Mouse (Mus musculus) liver, adult 2 months (tissue): ENCODE measurements around the gene Myom1.

Experiments
- CTCF ChIP-seq: fragments of 200-500 bp; IDR thresholded peaks from 2 replicates; pipeline ENCODE4 v1.5.1; 2011; ENCODE audit warnings: low read depth, low read length, control low read depth
- POLR2A ChIP-seq: fragments of 200-500 bp; IDR thresholded peaks from 2 replicates; pipeline ENCODE4 v1.6.1; 2011; ENCODE audit warnings: low read length, control low read depth; ENCODE audit not compliant: insufficient read depth; ENCODE audit errors: extremely low read depth

- TF ChIP-seq CTCF (no peak), POLR2A (no peak)
Observed at GRCm38 (mm10) chr17:71097209-71097597, 94.8 kb downstream of the Myom1 start.
